Mouse (Mus musculus) bone marrow, adult 2 months (tissue): ENCODE data around the gene Wdr78.

Experiments used
- CTCF ChIP-seq: fragments of 200-500 bp; IDR thresholded peaks from 2 replicates; pipeline ENCODE4 v1.5.1; 2011; ENCODE audit warnings: low read length, control low read depth; ENCODE audit not compliant: control insufficient read depth, insufficient read depth
- POLR2A ChIP-seq: fragments of 200-500 bp; IDR thresholded peaks from 2 replicates; pipeline ENCODE4 v1.6.1; 2011; ENCODE audit warnings: low read depth, mild to moderate bottlenecking, control low read depth, low read length, borderline replicate concordance; ENCODE audit not compliant: control insufficient read depth

DNA sequence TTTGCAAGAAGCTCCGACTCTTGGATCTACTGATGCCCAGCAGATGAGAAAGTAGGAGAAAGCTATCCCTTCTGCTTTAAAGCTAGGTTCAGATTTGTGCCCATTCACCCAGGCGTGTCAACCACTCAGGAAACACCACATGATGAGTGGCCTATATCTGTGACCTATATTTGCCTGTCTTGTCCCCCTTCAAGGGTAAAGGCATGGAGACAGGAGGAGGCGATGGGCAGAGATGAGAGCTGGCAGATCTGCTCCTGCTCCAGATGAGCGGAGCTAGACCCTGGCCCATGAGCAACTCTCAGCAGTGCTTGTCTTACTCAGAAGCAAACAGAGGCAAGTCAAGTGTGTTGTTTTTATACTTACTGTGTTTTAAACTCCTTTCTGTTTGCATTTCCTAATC, 103.6 kb downstream of the Wdr78 start:
- TF ChIP-seq CTCF = no peak
- TF ChIP-seq POLR2A = no peak
